ENCODE assay signal across 8 mouse cellular contexts in genomic region chr2:158229503-158229892, GRCm38 (mm10). TPM values are rescaled to one million over a fixed set of nuclear protein-coding genes. Genes with fewer than 3 reads are reported as not detected.
DNase-seq lines count a peak whose midpoint lies in the region; ATAC-seq and TF ChIP-seq lines count a peak whose summit lies in the region.

No protein-coding gene starts in this region.

- peak overlapping the region; percentile 92 for H3K4me2 ChIP-seq in lung, embryonic 14.5 days
- peak overlapping the region; percentile 78 for H3K4me2 ChIP-seq in forebrain, embryonic 13.5 days
- H3K4me2 ChIP-seq in limb, embryonic 12.5 days, result peak overlapping the region; percentile 90
- peak overlapping the region; percentile 93 for H3K4me2 ChIP-seq in neural tube, embryonic 15.5 days

- peak overlapping the region; percentile 51 for H3K4me3 ChIP-seq in lung, embryonic 14.5 days (ENCODE audit: low read depth, low read length)
- H3K4me3 ChIP-seq in forebrain, embryonic 13.5 days, result peak overlapping the region; percentile 45
- peak overlapping the region; percentile 55 for H3K4me3 ChIP-seq in limb, embryonic 12.5 days (replicated peaks)
- peak overlapping the region; percentile 45 for H3K4me3 ChIP-seq in neural tube, embryonic 15.5 days (replicated peaks)

- peak; percentile 5; the same call in 1 of the 2 replicates for ATAC-seq in lung, embryonic 14.5 days (ENCODE audit: insufficient read depth)
- peak; percentile 14 for ATAC-seq in forebrain, embryonic 13.5 days
- 0 out of 2 replicates have a peak, but pooled peaks have one; percentile 3 for ATAC-seq in limb, embryonic 12.5 days (ENCODE audit: insufficient number of reproducible peaks, insufficient read depth, low FRiP score, low TSS enrichment, low read depth)
- ATAC-seq in neural tube, embryonic 15.5 days (ENCODE audit: low FRiP score), result 0 out of 2 replicates have a peak, but pooled peaks have one; percentile 2

- DNase-seq in lung, embryonic 14.5 days, result no peak
- DNase-seq in lung, postnatal 14 days, result no peak
- DNase-seq in cerebellum, postnatal 10 days, result no peak
- DNase-seq in cerebellum, adult 18-20 months, result no peak
- no peak for DNase-seq in right cerebral cortex, postnatal 4 days

- no peaks in the 10 kb centered on the region for H3K27me3 ChIP-seq in lung, embryonic 14.5 days (ENCODE audit: insufficient read depth, low read length)
- no peaks in the 10 kb centered on the region for H3K27me3 ChIP-seq in forebrain, embryonic 13.5 days
- H3K27me3 ChIP-seq in limb, embryonic 12.5 days, result peaks cover 11% of the 10 kb centered on the region; the same call in 1 of the 2 replicates
- H3K27me3 ChIP-seq in neural tube, embryonic 15.5 days (replicated peaks), result no peaks in the 10 kb centered on the region

- peaks cover 19% of the 10 kb centered on the region; the same call in 1 of the 2 replicates for H3K4me1 ChIP-seq in lung, embryonic 14.5 days (ENCODE audit: insufficient read depth)
- peaks cover 16% of the 10 kb centered on the region for H3K4me1 ChIP-seq in forebrain, embryonic 13.5 days
- peaks cover 30% of the 10 kb centered on the region for H3K4me1 ChIP-seq in limb, embryonic 12.5 days (replicated peaks)
- H3K4me1 ChIP-seq in neural tube, embryonic 15.5 days, result peaks cover 33% of the 10 kb centered on the region

- no peak for TF ChIP-seq CTCF in lung, embryonic 14.5 days (IDR thresholded peaks at IDR 0.05; ENCODE audit: low read depth)

- H3K9me3 ChIP-seq in lung, embryonic 14.5 days (ENCODE audit: low read depth, low read length), result no peaks in the 10 kb centered on the region
- no peaks in the 10 kb centered on the region for H3K9me3 ChIP-seq in forebrain, embryonic 13.5 days (replicated peaks)
- no peaks in the 10 kb centered on the region; the same call in 1 of the 2 replicates for H3K9me3 ChIP-seq in limb, embryonic 12.5 days
- no peaks in the 10 kb centered on the region for H3K9me3 ChIP-seq in neural tube, embryonic 15.5 days (replicated peaks)

- 30% methylated on average over 7 of the region's 7 CpGs for WGBS in lung, embryonic 14.5 days
- 28% methylated on average over 7 of the region's 7 CpGs for WGBS in forebrain, embryonic 13.5 days
- 23% methylated on average over 7 of the region's 7 CpGs for WGBS in limb, embryonic 12.5 days
- 21% methylated on average over 7 of the region's 7 CpGs for WGBS in neural tube, embryonic 15.5 days

- H3K9ac ChIP-seq in lung, embryonic 14.5 days, result peak overlapping the region; percentile 52
- H3K9ac ChIP-seq in forebrain, embryonic 13.5 days, result peak overlapping the region; percentile 73
- H3K9ac ChIP-seq in limb, embryonic 12.5 days (replicated peaks), result peak overlapping the region; percentile 75
- H3K9ac ChIP-seq in neural tube, embryonic 15.5 days (replicated peaks), result peak overlapping the region; percentile 57

- H3K27ac ChIP-seq in lung, embryonic 14.5 days (ENCODE audit: low read depth), result peak overlapping the region; percentile 65
- no peak overlapping the region for H3K27ac ChIP-seq in forebrain, embryonic 13.5 days
- peak overlapping the region; percentile 86 for H3K27ac ChIP-seq in limb, embryonic 12.5 days
- peak overlapping the region; percentile 56; the same call in 1 of the 2 replicates for H3K27ac ChIP-seq in neural tube, embryonic 15.5 days (replicated peaks)

- no peaks in the 10 kb centered on the region for H3K36me3 ChIP-seq in lung, embryonic 14.5 days (ENCODE audit: insufficient read depth)
- H3K36me3 ChIP-seq in forebrain, embryonic 13.5 days (ENCODE audit: poor library complexity, severe bottlenecking), result no peaks in the 10 kb centered on the region
- no peaks in the 10 kb centered on the region for H3K36me3 ChIP-seq in limb, embryonic 12.5 days
- no peaks in the 10 kb centered on the region for H3K36me3 ChIP-seq in neural tube, embryonic 15.5 days

RNA-seq across cellular contexts. Expression of gene D630003M21Rik, which starts 0.5 kb away (rescaled TPM):
- polyA plus RNA-seq in lung, embryonic 14.5 days (2014; fragmentation: Nextera tagmentation; extraction: Ambion mirVana), result 6.4 and 9.1 TPM in 2 replicates
- polyA plus RNA-seq in forebrain, embryonic 13.5 days (2015; fragmentation: Nextera tagmentation; extraction: Ambion mirVana), result 2.3 and 2.7 TPM in 2 replicates
- 10.2 TPM in 2 replicates for polyA plus RNA-seq in limb, embryonic 12.5 days (2016; fragmentation: Nextera tagmentation; extraction: Ambion mirVana)
- polyA plus RNA-seq in neural tube, embryonic 15.5 days (2015; fragmentation: Nextera tagmentation; extraction: Ambion mirVana), result 2.4 and 2.5 TPM in 2 replicates

RNA-seq across cellular contexts. Expression of gene Bpi, which starts 28.4 kb away (rescaled TPM):
- polyA plus RNA-seq in lung, embryonic 14.5 days (2014; fragmentation: Nextera tagmentation; extraction: Ambion mirVana), result not detected in 2 replicates
- not detected in 2 replicates for polyA plus RNA-seq in forebrain, embryonic 13.5 days (2015; fragmentation: Nextera tagmentation; extraction: Ambion mirVana)
- polyA plus RNA-seq in limb, embryonic 12.5 days (2016; fragmentation: Nextera tagmentation; extraction: Ambion mirVana), result not detected in 2 replicates
- not detected in 2 replicates for polyA plus RNA-seq in neural tube, embryonic 15.5 days (2015; fragmentation: Nextera tagmentation; extraction: Ambion mirVana)
